Mouse (Mus musculus) heart, embryonic 16.5 days (tissue): ENCODE measurements around the gene Pfkfb3. TPM values are rescaled to one million over a fixed set of nuclear protein-coding genes. Genes with fewer than 3 reads are reported as not detected.
A peak's percentile ranks its signal among the peaks of the same experiment; 100 is the strongest.

Source experiments
- ATAC-seq: fragments of 200-750 bp; cut with Nextera tagmentation; replicated peaks from 2 replicates; pipeline ENCODE4 v1.8.0; 2017; ENCODE audit warnings: moderate number of reproducible peaks; ENCODE audit not compliant: insufficient read depth, low FRiP score; ENCODE audit errors: extremely low read depth
- H3K27ac ChIP-seq: fragments of 300-500 bp; sonication (generic); 2 replicates; pipeline ENCODE4 v1.5.1; 2014; ENCODE audit warnings: mild to moderate bottlenecking, low read length, control low read depth, moderate library complexity
- H3K27me3 ChIP-seq: fragments of 300-500 bp; sonication (generic); 2 replicates; pipeline ENCODE4 v1.6.1; 2014; ENCODE audit warnings: low read length, mixed read lengths; ENCODE audit not compliant: control insufficient read depth, insufficient read depth
- H3K36me3 ChIP-seq: fragments of 300-500 bp; sonication (generic); 2 replicates; pipeline ENCODE4 v1.6.1; 2014; ENCODE audit not compliant: control insufficient read depth, insufficient read depth
- H3K4me1 ChIP-seq: fragments of 300-500 bp; sonication (generic); 2 replicates; pipeline ENCODE4 v1.6.1; 2014; ENCODE audit warnings: low read length, mixed read lengths; ENCODE audit not compliant: control insufficient read depth, insufficient read depth
- H3K4me2 ChIP-seq: fragments of 300-500 bp; sonication (generic); 2 replicates; pipeline ENCODE4 v1.6.1; 2014; ENCODE audit warnings: low read depth, mild to moderate bottlenecking, control low read depth, low read length
- H3K4me3 ChIP-seq: fragments of 300-500 bp; sonication (generic); 2 replicates; pipeline ENCODE4 v1.5.1; 2014; ENCODE audit warnings: mild to moderate bottlenecking, control low read depth, low read length
- H3K9ac ChIP-seq: fragments of 300-500 bp; sonication (generic); 2 replicates; pipeline ENCODE4 v1.6.1; 2014; ENCODE audit warnings: low read length, control low read depth
- H3K9me3 ChIP-seq: fragments of 300-500 bp; sonication (generic); replicated peaks from 2 replicates; pipeline ENCODE4 v1.6.1; 2016; ENCODE audit warnings: low read length; ENCODE audit not compliant: control insufficient read depth
- WGBS: fragments of 180-500 bp; shearing (Covaris S2); extraction: QIAGEN DNeasy Blood & Tissue Kit; methylation state at CpG from one replicate; pipeline ENCODE4 v1.1.7; 2014; 5-methylcytosine and 5-hydroxymethylcytosine counted together
- polyA plus RNA-seq: library from polyadenylated mRNA; unstranded; fragments of >200 nt; fragmentation: Nextera tagmentation; extraction: Ambion mirVana; gene quantifications from 2 replicates; pipeline ENCODE4 v1.2.1, GENCODE M21; 2015

Pfkfb3 gene
- polyA plus RNA-seq, 1 experiment from 2014 or later = 9.5 TPM

DNA sequence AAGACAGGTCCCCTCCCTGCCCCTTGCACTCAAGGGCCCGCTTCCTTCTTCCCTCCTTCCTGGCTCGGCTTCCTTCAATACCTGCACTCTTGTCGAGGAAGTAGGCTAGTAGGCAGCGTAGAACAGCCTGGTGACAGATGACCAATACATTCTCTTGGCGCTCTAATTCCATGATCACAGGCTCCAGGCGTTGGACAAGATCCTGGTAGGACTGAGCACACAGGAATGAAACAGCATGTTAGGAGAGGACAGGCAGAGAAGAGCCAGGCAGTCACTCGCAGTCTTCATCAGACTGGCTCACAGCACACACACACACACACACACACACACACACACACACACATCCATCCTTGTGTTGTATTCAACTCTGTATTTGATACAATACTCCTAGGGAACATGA lies 71.5 kb downstream of the Pfkfb3 start:
- Histone ChIP-seq H3K27me3 (no peaks in the 10 kb centered on the region), H3K4me2 (no peak overlapping the region), H3K9me3 (no peaks in the 10 kb centered on the region), H3K27ac (no peak overlapping the region), H3K4me1 (peaks cover 6% of the 10 kb centered on the region), H3K4me3 (no peak overlapping the region), H3K9ac (no peak overlapping the region), H3K36me3 (peaks cover 83% of the 10 kb centered on the region)
- ATAC-seq = no peak
- 87% methylated on average over 7 of the region's 7 CpGs for WGBS

DNA sequence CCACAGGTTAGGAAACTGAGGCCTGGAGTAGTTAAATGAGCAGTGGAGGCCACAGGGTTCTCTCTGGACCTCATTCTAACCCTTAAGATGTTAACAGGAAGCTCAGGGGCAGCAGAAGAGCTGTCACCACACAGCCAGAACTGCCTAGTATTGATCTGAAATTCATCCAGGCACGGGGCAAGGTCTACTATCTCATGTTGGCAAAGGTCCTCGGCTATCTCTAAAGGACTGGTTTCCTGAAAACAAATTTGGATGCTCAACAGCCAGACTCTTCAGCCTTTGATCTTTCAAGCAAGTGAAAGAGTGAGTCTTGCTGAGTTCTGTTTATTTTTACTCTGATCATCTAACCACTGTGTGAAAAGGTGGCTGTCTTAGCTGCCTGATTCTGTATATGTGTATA lies 74.9 kb downstream of the Pfkfb3 start:
- peaks cover 81% of the 10 kb centered on the region for H3K36me3 ChIP-seq
- H3K4me2 ChIP-seq = no peak overlapping the region
- no peak overlapping the region for H3K27ac ChIP-seq
- no peak for ATAC-seq
- H3K4me1 ChIP-seq = peaks cover under 1% of the 10 kb centered on the region; the same call in 1 of the 2 replicates
- no peaks in the 10 kb centered on the region for H3K27me3 ChIP-seq
- no peak overlapping the region for H3K4me3 ChIP-seq
- WGBS = 53% methylated on average over 2 of the region's 2 CpGs
- H3K9ac ChIP-seq = no peak overlapping the region
- H3K9me3 ChIP-seq = no peaks in the 10 kb centered on the region

DNA sequence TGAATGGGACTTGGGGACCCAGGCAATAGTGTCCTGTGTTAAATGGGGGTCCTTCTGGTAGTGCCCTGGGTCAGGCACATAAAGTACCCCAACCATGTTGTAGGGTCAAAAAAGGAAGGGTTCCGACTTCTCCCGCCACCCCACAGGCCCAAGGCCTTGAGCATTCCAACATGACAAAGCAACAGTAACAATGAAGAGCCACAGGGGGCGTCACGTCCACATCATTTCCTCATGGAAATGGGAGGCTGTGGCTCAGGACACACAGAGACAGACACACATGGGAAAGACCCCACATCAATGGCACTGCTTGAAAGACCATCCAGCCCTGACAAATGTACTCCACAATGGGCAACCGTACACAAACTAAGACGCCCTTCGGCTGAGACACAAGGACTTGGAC lies 78.6 kb downstream of the Pfkfb3 start:
- H3K27ac ChIP-seq = no peak overlapping the region
- H3K27me3 ChIP-seq = no peaks in the 10 kb centered on the region
- no peak overlapping the region for H3K9ac ChIP-seq
- peaks cover 75% of the 10 kb centered on the region for H3K36me3 ChIP-seq
- H3K4me2 ChIP-seq = no peak overlapping the region
- no peaks in the 10 kb centered on the region for H3K4me1 ChIP-seq
- no peak for ATAC-seq
- no peak overlapping the region for H3K4me3 ChIP-seq
- no peaks in the 10 kb centered on the region for H3K9me3 ChIP-seq
- WGBS = 94% methylated on average over 7 of the region's 7 CpGs

DNA sequence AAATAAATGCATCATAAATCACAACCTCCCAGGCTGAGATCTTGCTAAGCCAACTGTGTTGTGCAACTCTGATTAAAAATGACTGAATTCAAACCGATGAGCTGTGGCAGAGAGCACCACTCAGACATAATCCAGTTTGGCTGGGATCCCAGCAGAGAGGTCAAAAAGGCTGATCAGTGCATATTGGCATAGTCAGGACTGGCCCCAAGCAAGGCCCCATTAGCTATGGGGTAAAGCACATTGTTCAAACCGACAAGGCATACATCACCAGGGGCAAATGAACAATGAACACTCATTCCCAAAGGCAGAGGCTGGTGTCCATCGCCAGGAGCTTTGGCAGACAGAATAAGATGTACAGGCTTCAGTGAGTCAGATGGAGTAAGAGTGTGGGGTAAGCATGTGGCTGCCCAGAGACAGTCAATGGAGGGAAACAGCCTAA lies 89.2 kb downstream of the Pfkfb3 start:
- Histone ChIP-seq H3K9ac (no peak overlapping the region), H3K36me3 (no peaks in the 10 kb centered on the region), H3K4me3 (no peak overlapping the region), H3K27ac (no peak overlapping the region), H3K9me3 (no peaks in the 10 kb centered on the region), H3K27me3 (no peaks in the 10 kb centered on the region), H3K4me1 (no peaks in the 10 kb centered on the region), H3K4me2 (no peak overlapping the region)
- no peak for ATAC-seq
- 61% methylated on average over 3 of the region's 3 CpGs for WGBS

DNA sequence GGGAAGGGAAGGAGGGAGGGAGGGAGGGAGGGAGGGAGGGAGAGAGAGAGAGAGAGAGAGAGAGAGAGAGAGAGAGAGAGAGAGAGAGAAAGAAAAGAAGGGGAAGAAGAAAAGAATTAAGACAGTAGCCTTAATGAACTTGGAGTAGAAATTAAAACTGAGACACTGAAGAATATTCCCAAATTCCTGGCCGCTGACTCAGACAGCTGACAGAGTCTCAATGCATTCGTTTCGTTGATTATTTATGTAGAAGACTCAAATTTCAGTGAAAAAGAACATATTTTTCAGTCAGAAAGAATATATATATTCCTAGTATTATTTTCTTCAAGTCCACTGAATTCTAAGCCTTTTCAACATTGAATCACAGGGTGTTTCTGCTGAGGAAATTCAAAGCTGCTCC lies 92.9 kb downstream of the Pfkfb3 start:
- H3K4me1 ChIP-seq = peaks cover 6% of the 10 kb centered on the region; the same call in 1 of the 2 replicates
- WGBS = 66% methylated on average over 3 of the region's 3 CpGs
- H3K36me3 ChIP-seq = no peaks in the 10 kb centered on the region
- ATAC-seq = no peak
- no peak overlapping the region for H3K27ac ChIP-seq
- no peak overlapping the region for H3K4me3 ChIP-seq
- no peaks in the 10 kb centered on the region for H3K9me3 ChIP-seq
- H3K9ac ChIP-seq = no peak overlapping the region
- no peaks in the 10 kb centered on the region for H3K27me3 ChIP-seq
- no peak overlapping the region for H3K4me2 ChIP-seq

DNA sequence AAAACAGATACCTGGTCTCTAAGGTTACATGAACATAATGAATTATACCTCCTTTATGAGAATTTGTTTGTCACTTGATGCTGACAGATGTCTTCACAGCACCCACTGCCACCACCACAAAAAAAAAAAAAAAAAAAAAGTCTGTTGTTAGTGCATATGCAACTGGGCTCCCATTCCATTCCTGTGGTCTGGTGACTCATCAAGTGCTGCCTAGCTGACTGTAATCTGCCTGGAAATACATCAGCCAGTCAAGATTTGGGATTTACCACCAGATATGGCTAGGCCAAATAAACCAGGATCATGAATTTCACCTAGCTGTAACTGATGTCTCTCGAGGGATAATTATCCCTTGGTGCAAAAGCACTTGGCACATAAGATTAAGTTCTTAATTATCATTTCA lies 95.4 kb downstream of the Pfkfb3 start:
- H3K27ac ChIP-seq = no peak overlapping the region
- 86% methylated on average over 1 of the region's 1 CpGs for WGBS
- H3K36me3 ChIP-seq = no peaks in the 10 kb centered on the region
- H3K27me3 ChIP-seq = no peaks in the 10 kb centered on the region
- no peak overlapping the region for H3K9ac ChIP-seq
- H3K4me2 ChIP-seq = no peak overlapping the region
- no peak overlapping the region for H3K4me3 ChIP-seq
- H3K9me3 ChIP-seq = no peaks in the 10 kb centered on the region
- no peak for ATAC-seq
- H3K4me1 ChIP-seq = peaks cover 6% of the 10 kb centered on the region; the same call in 1 of the 2 replicates

DNA sequence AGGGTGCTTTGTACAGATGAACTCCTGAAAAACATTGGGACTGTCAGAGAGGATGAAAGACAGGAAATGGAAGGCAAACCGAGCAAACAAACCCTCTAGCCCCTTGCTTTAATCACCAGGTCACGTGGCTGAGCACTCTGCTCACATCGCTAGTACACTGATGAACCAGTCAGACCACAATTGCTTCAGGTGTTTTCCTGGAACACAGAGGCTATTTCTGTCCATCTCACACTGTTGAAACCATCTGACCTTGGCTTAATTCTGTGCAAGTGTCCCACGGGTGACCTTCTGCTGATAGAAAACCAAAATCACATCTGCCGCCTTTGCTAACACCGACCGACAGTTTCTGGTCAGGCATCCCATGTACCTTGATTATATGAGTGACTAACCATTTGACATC lies 96.0 kb downstream of the Pfkfb3 start:
- H3K4me1 ChIP-seq = peaks cover 6% of the 10 kb centered on the region; the same call in 1 of the 2 replicates
- 46% methylated on average over 7 of the region's 7 CpGs for WGBS

DNA sequence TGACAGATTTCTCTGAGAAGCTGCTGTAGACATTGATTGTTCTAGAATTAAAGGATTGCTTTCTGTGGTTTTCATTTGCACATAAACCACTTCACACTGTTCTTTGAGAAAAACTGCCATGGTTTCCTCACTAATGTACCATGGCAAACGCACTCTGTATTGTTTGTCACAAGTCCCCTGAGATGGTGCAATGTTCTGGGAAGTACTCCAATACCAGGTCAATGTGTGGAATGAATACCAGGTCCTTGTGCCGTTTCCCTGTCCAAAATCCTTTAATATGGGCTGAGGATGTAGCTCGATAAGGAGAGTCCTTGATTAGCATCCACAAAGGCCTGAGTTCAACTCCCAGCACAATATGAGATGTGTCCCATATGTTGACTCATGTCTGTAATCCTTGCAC lies 105.2 kb downstream of the Pfkfb3 start:
- ATAC-seq = no peak
- no peak overlapping the region for H3K4me3 ChIP-seq
- H3K4me2 ChIP-seq = no peak overlapping the region
- no peaks in the 10 kb centered on the region for H3K4me1 ChIP-seq
- peak overlapping the region; percentile 29; the same call in 1 of the 2 replicates for H3K27ac ChIP-seq
- H3K9ac ChIP-seq = no peak overlapping the region
- H3K9me3 ChIP-seq = no peaks in the 10 kb centered on the region
- 67% methylated on average over 3 of the region's 3 CpGs for WGBS
- no peaks in the 10 kb centered on the region for H3K27me3 ChIP-seq
- H3K36me3 ChIP-seq = no peaks in the 10 kb centered on the region

More for the DNA sequence above, 96.0 kb downstream of the Pfkfb3 start:
- H3K36me3 ChIP-seq = no peaks in the 10 kb centered on the region
- H3K27me3 ChIP-seq = no peaks in the 10 kb centered on the region
- no peak overlapping the region for H3K4me3 ChIP-seq
- no peak overlapping the region for H3K4me2 ChIP-seq
- no peaks in the 10 kb centered on the region for H3K9me3 ChIP-seq
- no peak for ATAC-seq
- H3K27ac ChIP-seq = no peak overlapping the region
- H3K9ac ChIP-seq = no peak overlapping the region

DNA sequence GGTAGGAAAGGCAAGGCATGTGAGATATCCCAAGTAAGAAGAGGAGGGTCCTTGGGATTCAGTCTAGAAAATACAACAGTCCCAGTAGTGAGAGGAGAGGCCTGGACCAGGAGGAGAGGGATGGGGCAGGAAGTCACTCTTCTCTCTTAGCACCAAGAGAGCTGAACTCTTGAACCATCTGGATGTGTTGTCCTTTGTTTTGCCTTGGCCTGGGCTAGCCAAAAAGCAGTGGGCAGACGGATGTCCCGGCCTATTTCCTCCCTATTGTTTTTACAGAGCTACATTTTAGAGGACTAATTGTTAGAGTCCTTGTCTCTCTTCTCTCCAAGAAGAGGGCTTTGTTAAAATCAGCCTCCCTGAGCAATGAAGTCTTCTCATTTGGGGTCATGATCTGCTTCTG lies 106.0 kb downstream of the Pfkfb3 start:
- no peak overlapping the region for H3K9ac ChIP-seq
- 0 out of 2 replicates have a peak, but pooled peaks have one; percentile 60 for ATAC-seq

More for the DNA sequence above, 106.0 kb downstream of the Pfkfb3 start:
- Histone ChIP-seq H3K27ac (peak overlapping the region; percentile 40; the same call in 1 of the 2 replicates), H3K4me3 (no peak overlapping the region), H3K4me1 (no peaks in the 10 kb centered on the region), H3K4me2 (no peak overlapping the region), H3K27me3 (no peaks in the 10 kb centered on the region), H3K36me3 (no peaks in the 10 kb centered on the region), H3K9me3 (no peaks in the 10 kb centered on the region)
- 65% methylated on average over 2 of the region's 2 CpGs for WGBS
